Mouse (Mus musculus) kidney, postnatal 0 days (tissue): ENCODE data around the gene Adamts17. TPM values are rescaled to one million over a fixed set of nuclear protein-coding genes. Genes with fewer than 3 reads are reported as not detected.

Source experiments
- ATAC-seq: fragments of 200-750 bp; cut with Nextera tagmentation; replicated peaks from 2 replicates; pipeline ENCODE4 v1.8.0; 2017; ENCODE audit warnings: low read depth, moderate number of reproducible peaks, moderate TSS enrichment, moderate library complexity; ENCODE audit not compliant: low FRiP score
- DNase-seq: peaks from one replicate; pipeline ENCODE4 v3.0.0-alpha.2; 2016; ENCODE audit warnings: low spot score
- H3K27ac ChIP-seq: fragments of 300-500 bp; sonication (generic); 2 replicates; pipeline ENCODE4 v1.5.1; 2014; ENCODE audit warnings: mild to moderate bottlenecking
- H3K27me3 ChIP-seq: fragments of 300-500 bp; sonication (generic); 2 replicates; pipeline ENCODE4 v1.6.1; 2014; ENCODE audit warnings: low read length, mixed read lengths; ENCODE audit not compliant: insufficient read depth
- H3K36me3 ChIP-seq: fragments of 300-500 bp; sonication (generic); 2 replicates; pipeline ENCODE4 v1.6.1; 2014; ENCODE audit warnings: low read length, mixed read lengths; ENCODE audit not compliant: insufficient read depth
- H3K4me1 ChIP-seq: fragments of 300-500 bp; sonication (generic); replicated peaks from 2 replicates; pipeline ENCODE4 v1.6.1; 2014; ENCODE audit warnings: antibody characterized with exemption, low read length, mixed read lengths; ENCODE audit not compliant: insufficient read depth
- H3K4me2 ChIP-seq: fragments of 300-500 bp; sonication (generic); 2 replicates; pipeline ENCODE4 v1.6.1; 2014; ENCODE audit warnings: mild to moderate bottlenecking, low read length, moderate library complexity, mixed read lengths
- H3K4me3 ChIP-seq: fragments of 300-500 bp; sonication (generic); replicated peaks from 2 replicates; pipeline ENCODE4 v1.5.1; 2014; ENCODE audit warnings: low read depth, low read length
- H3K9ac ChIP-seq: fragments of 300-500 bp; sonication (generic); 2 replicates; pipeline ENCODE4 v1.6.1; 2014; ENCODE audit warnings: low read depth, low read length
- H3K9me3 ChIP-seq: fragments of 300-500 bp; sonication (generic); replicated peaks from 2 replicates; pipeline ENCODE4 v1.6.1; 2016; ENCODE audit warnings: low read length, inconsistent platforms, mixed read lengths
- CTCF ChIP-seq: IDR thresholded peaks from 2 replicates; pipeline ENCODE4 v1.5.1; 2016; ENCODE audit warnings: antibody characterized with exemption, low read depth, mild to moderate bottlenecking, moderate library complexity
- WGBS: fragments of 180-500 bp; shearing (Covaris S2); extraction: QIAGEN DNeasy Blood & Tissue Kit; methylation state at CpG from one replicate; pipeline ENCODE4 v1.1.7; 2014; 5-methylcytosine and 5-hydroxymethylcytosine counted together
- polyA plus RNA-seq: library from polyadenylated mRNA; unstranded; fragments of >200 nt; fragmentation: Nextera tagmentation; extraction: Ambion mirVana; gene quantifications from 2 replicates; pipeline ENCODE4 v1.2.1, GENCODE M21; 2015

Gene Adamts17
- polyA plus RNA-seq, 1 experiment from 2014 or later, result 3.1 TPM

DNA sequence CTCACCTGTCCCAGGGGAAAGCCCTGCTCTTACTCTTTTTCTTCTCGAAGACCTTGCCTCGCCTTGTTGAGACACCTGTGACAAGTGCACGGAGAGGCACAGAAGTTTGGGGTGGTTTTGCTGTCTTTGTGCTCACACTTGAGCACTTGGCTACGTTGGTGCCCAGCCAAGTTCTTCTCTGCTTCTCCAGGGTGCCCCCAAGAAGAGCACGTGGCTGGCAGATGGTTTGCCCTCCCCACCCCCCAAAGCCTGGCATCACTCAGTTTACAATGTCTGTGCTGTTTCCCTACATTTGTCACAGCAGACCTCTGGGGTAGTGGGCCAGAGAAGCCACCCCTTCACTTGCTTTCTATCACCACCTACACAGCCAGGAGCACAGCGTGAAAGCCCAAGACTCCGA, 1.6 kb downstream of the Adamts17 start:
- H3K9ac ChIP-seq, result no peak overlapping the region
- no peaks in the 10 kb centered on the region for H3K36me3 ChIP-seq
- no peak for ATAC-seq
- H3K27me3 ChIP-seq, result no peaks in the 10 kb centered on the region
- no peak overlapping the region for H3K4me2 ChIP-seq
- H3K9me3 ChIP-seq, result no peaks in the 10 kb centered on the region
- no peak for TF ChIP-seq CTCF
- no peak for DNase-seq
- no peak overlapping the region for H3K4me3 ChIP-seq
- H3K4me1 ChIP-seq, result peaks cover 11% of the 10 kb centered on the region
- H3K27ac ChIP-seq, result no peak overlapping the region
- WGBS, result 88% methylated on average over 7 of the region's 7 CpGs

DNA sequence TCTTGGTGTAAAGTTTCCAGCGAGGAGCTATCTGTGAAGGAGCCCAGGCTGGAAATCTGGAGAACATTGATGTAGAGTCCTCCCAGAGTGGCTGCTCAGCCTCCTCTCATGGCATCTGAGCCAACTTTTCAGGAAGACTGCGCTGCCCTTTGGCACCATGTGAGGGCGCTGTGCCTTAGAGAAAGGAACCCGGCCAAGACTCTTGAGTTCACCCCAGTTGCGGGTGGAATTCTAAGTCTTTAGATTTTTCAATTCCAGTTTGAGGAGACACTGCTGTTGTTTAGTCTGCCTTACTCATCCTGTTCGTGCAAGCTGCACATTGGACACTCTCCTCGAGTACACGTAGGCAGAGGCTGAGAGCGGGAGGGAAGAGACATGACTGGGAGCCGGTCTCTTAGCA, 2.5 kb downstream of the Adamts17 start:
- H3K27me3 ChIP-seq, result no peaks in the 10 kb centered on the region
- H3K9me3 ChIP-seq, result no peaks in the 10 kb centered on the region
- H3K4me2 ChIP-seq, result no peak overlapping the region
- no peak for ATAC-seq
- 29% methylated on average over 10 of the region's 10 CpGs for WGBS
- no peaks in the 10 kb centered on the region for H3K36me3 ChIP-seq
- no peak overlapping the region for H3K4me3 ChIP-seq
- H3K4me1 ChIP-seq, result peaks cover 11% of the 10 kb centered on the region
- peak; percentile 86 for TF ChIP-seq CTCF
- H3K9ac ChIP-seq, result no peak overlapping the region
- H3K27ac ChIP-seq, result no peak overlapping the region
- peak; percentile 91 for DNase-seq

- DNase-seq, result no peak
- H3K36me3 ChIP-seq, result no peaks in the 10 kb centered on the region
- no peak overlapping the region for H3K9ac ChIP-seq
- H3K27me3 ChIP-seq, result no peaks in the 10 kb centered on the region
- no peak for ATAC-seq
- no peak for TF ChIP-seq CTCF
- H3K4me3 ChIP-seq, result no peak overlapping the region
- H3K9me3 ChIP-seq, result no peaks in the 10 kb centered on the region
- H3K4me1 ChIP-seq, result peaks cover 11% of the 10 kb centered on the region
- H3K4me2 ChIP-seq, result no peak overlapping the region
- WGBS, result 66% methylated on average over 2 of the region's 2 CpGs
- H3K27ac ChIP-seq, result no peak overlapping the region
Observed at GRCm38 (mm10) chr7:66843846-66844245, 4.3 kb downstream of the Adamts17 start.

DNA sequence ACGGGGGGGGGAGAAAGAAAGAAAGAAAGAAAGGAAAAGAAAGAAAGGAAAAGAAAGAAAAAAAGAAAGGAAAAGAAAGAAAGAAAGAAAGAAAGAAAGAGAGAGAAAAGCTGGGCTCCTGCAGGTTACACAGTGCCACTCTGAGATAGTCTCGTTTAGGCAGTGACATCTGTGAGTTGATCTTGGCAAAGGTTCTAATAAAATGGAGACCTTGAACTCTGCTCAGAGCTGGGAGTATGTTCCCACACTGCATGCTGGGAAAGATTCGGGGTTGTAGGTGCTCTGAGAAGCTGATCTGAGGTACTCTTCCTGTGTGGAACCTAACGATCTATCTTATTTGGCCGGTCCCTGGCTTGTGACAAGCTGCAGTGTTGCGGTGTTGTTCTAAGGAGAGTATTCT, 7.0 kb downstream of the Adamts17 start:
- Histone ChIP-seq H3K27ac (no peak overlapping the region), H3K9ac (no peak overlapping the region), H3K27me3 (no peaks in the 10 kb centered on the region), H3K9me3 (no peaks in the 10 kb centered on the region), H3K36me3 (no peaks in the 10 kb centered on the region), H3K4me3 (no peak overlapping the region), H3K4me1 (no peaks in the 10 kb centered on the region; the same call in 1 of the 2 replicates), H3K4me2 (no peak overlapping the region)
- ATAC-seq (no peak), DNase-seq (no peak)
- no peak for TF ChIP-seq CTCF
- 61% methylated on average over 6 of the region's 6 CpGs for WGBS

DNA sequence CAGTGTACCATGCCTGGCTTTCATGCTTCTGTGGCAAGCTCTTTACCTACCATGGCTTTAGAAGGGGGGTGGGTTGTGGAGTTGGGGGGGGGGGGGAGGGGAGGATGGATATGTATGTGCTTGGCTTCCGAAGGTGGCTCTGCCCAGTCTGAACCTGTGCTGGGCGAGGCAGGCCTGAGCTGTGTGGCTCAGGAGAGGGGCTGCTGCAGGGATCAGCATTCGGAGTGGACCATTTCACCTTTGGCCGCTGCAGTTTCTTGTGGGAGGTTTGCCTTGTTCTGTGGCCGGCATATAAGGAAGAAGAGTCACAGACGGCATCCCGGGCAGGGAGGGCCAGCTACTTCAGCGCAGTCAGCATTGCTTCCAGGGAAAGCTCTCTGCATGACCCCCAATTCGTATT, 7.8 kb downstream of the Adamts17 start:
- no peaks in the 10 kb centered on the region for H3K27me3 ChIP-seq
- no peak for TF ChIP-seq CTCF
- H3K36me3 ChIP-seq, result no peaks in the 10 kb centered on the region
- no peaks in the 10 kb centered on the region for H3K9me3 ChIP-seq
- no peak overlapping the region for H3K9ac ChIP-seq
- H3K27ac ChIP-seq, result no peak overlapping the region
- WGBS, result 59% methylated on average over 9 of the region's 9 CpGs
- H3K4me1 ChIP-seq, result no peaks in the 10 kb centered on the region; the same call in 1 of the 2 replicates
- ATAC-seq (no peak), DNase-seq (no peak)
- H3K4me2 ChIP-seq, result no peak overlapping the region
- no peak overlapping the region for H3K4me3 ChIP-seq

GRCm38 (mm10) chr7:66849316-66849715, 9.8 kb downstream of the Adamts17 start:
- no peak for TF ChIP-seq CTCF
- 99% methylated on average over 6 of the region's 6 CpGs for WGBS
- Histone ChIP-seq H3K4me2 (no peak overlapping the region), H3K9me3 (no peaks in the 10 kb centered on the region), H3K9ac (no peak overlapping the region), H3K36me3 (no peaks in the 10 kb centered on the region), H3K27me3 (no peaks in the 10 kb centered on the region), H3K4me1 (no peaks in the 10 kb centered on the region; the same call in 1 of the 2 replicates), H3K27ac (no peak overlapping the region), H3K4me3 (no peak overlapping the region)
- ATAC-seq, result no peak
- DNase-seq, result no peak

GRCm38 (mm10) chr7:66852164-66852563, 12.6 kb downstream of the Adamts17 start:
- Histone ChIP-seq H3K27ac (no peak overlapping the region), H3K9ac (no peak overlapping the region), H3K27me3 (no peaks in the 10 kb centered on the region), H3K4me2 (no peak overlapping the region), H3K4me3 (no peak overlapping the region), H3K9me3 (no peaks in the 10 kb centered on the region), H3K36me3 (no peaks in the 10 kb centered on the region), H3K4me1 (no peaks in the 10 kb centered on the region)
- WGBS, result 47% methylated on average over 3 of the region's 3 CpGs
- no peak for TF ChIP-seq CTCF
- no peak for DNase-seq
- ATAC-seq, result no peak
